Mouse (Mus musculus) kidney, adult 2 months (tissue): ENCODE measurements around the gene Cyp8b1. TPM values are rescaled to one million over a fixed set of nuclear protein-coding genes. Genes with fewer than 3 reads are reported as not detected.

Source experiments
- DNase-seq: peaks from one replicate; pipeline ENCODE4 v3.0.0; 2021
- H3K27ac ChIP-seq: fragments of 200-500 bp; 2 replicates; pipeline ENCODE4 v1.5.1; 2012; ENCODE audit warnings: low read depth, low read length, control low read depth, inconsistent platforms; ENCODE audit not compliant: insufficient read depth
- H3K27me3 ChIP-seq: fragments of 200-500 bp; replicated peaks from 2 replicates; pipeline ENCODE4 v1.6.1; 2012; ENCODE audit warnings: mild to moderate bottlenecking, moderate library complexity, low read length, inconsistent platforms; ENCODE audit not compliant: control insufficient read depth, insufficient read depth
- H3K36me3 ChIP-seq: fragments of 200-500 bp; 2 replicates; pipeline ENCODE4 v1.6.1; 2012; ENCODE audit warnings: mild to moderate bottlenecking, moderate library complexity, low read length, inconsistent platforms; ENCODE audit not compliant: control insufficient read depth, insufficient read depth
- H3K4me1 ChIP-seq: fragments of 200-500 bp; 2 replicates; pipeline ENCODE4 v1.6.1; 2011; ENCODE audit warnings: low read length; ENCODE audit not compliant: control insufficient read depth, insufficient read depth
- H3K4me3 ChIP-seq: fragments of 200-500 bp; 2 replicates; pipeline ENCODE4 v1.5.1; 2011; ENCODE audit warnings: mild to moderate bottlenecking, low read depth, low read length, control low read depth; ENCODE audit not compliant: insufficient read depth
- CTCF ChIP-seq: fragments of 200-500 bp; conservative IDR thresholded peaks from 2 replicates; pipeline ENCODE4 v1.5.1; 2011; ENCODE audit warnings: low read depth, mild to moderate bottlenecking, control low read depth, low read length, moderate library complexity, mixed read lengths; ENCODE audit not compliant: insufficient read depth, insufficient read length
- POLR2A ChIP-seq: fragments of 200-500 bp; IDR thresholded peaks from one replicate; pipeline ENCODE4 v1.6.1; 2011; ENCODE audit warnings: low read depth, low read length, control low read depth
- WGBS: fragments of 180-500 bp; shearing (Covaris S2); methylation state at CpG from one replicate; pipeline ENCODE4 v1.1.7; 2018; 5-methylcytosine and 5-hydroxymethylcytosine counted together
- polyA plus RNA-seq: library from polyadenylated mRNA; depleted of rRNA; stranded (reverse); fragments of >200 nt; gene quantifications from 2 replicates; pipeline ENCODE4 v1.2.3, GENCODE M21; 2012; rRNA removed

The Cyp8b1 gene
- polyA plus RNA-seq = 0.16 and 0.39 TPM in 2 replicates

DNA sequence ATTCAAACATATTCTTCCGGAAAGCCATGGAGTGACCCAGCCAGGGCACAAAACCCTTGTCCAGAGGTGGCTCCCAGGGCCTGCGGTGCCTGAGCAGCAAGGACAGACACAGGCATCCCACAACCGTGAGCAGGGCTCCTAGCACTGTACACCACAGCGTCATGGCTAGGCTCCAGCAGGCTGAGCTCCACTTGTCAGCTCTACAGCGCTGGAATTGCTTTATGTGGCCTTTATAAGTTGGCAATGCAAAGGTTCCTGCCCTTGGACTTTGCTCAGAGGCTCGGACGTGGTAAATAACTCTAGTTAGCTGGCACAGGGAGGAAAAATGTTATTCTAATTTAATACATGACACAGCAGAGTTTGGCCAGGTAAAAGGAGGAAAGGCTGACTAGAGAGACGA lies at the start of gene Cyp8b1:
Gene Cyp8b1, minus strand, starts transcription at position 204 of the 400 bp plus-strand sequence.
- Histone ChIP-seq H3K36me3 (no peaks in the 10 kb centered on the region), H3K27ac (no peak within 1 kb of the TSS)
- peak; percentile 27 for DNase-seq

DNA sequence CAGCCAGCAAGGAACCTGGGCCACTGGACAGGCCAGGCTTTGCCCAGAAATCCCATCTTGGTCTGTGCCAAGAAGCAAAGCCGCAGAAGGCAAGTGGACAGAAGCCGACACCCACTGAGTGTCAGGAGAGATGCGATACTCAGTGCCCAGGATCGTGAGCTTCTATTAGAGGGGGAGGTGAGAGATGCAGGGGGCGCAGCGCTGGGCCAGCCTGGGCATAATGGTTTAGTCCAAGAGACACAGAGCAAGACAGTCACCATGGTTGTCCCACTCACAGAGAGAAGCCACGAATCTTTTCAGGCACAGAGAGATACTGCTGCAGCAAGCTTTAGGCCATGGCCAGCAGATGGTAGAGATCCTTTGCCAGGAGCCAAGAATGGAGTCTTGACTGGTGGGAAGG lies 48.8 kb upstream of the Cyp8b1 start:
- Histone ChIP-seq H3K4me1 (no peaks in the 10 kb centered on the region), H3K36me3 (no peaks in the 10 kb centered on the region), H3K27me3 (no peaks in the 10 kb centered on the region), H3K27ac (no peak overlapping the region), H3K4me3 (no peak overlapping the region)
- TF ChIP-seq POLR2A (no peak), CTCF (no peak)
- no peak for DNase-seq
- 87% methylated on average over 7 of the region's 7 CpGs for WGBS

More for the DNA sequence above, at the start of gene Cyp8b1:
- TF ChIP-seq POLR2A (no peak), CTCF (no peak)
- no peaks in the 10 kb centered on the region for H3K27me3 ChIP-seq
- no peak within 1 kb of the TSS for H3K4me3 ChIP-seq
- H3K4me1 ChIP-seq = peaks cover 5% of the 10 kb centered on the region; the same call in 1 of the 2 replicates
- 45% methylated on average over 8 of the region's 8 CpGs for WGBS

DNA sequence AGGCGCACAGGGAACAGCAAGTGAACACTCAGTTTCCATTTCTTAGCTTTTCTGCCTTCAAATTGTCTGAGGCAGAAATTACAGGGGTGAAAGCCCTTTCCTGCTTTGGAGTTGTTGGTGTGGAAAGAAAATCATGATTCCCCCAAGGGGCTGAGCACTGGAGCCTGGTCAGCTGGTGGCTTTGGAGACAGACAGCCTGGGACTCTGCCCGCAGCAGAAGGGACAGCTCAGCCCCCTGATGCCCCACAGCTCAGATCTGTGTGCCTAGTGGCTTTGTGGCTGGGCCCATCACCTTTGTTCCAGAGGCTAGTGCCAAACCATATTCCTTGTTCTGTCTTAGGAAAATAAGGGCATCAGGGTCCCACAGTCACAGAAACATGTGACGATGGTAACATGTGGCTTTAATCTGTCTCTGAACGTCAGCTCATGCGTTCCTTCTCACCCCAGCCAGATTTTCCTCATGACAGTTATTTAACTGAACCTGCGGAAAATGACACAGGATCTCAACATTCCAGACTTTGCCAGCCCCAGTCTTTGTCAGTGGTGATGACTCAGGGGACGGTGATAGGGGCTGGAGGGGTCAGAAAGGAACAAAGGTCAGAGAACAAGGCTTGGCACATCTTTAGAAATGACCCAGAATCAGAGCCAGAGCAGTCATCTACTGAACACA lies 44.0 kb upstream of the Cyp8b1 start:
- 53% methylated on average over 7 of the region's 7 CpGs for WGBS
- H3K27me3 ChIP-seq = no peaks in the 10 kb centered on the region
- no peak overlapping the region for H3K27ac ChIP-seq
- TF ChIP-seq CTCF = no peak
- no peak for TF ChIP-seq POLR2A
- no peaks in the 10 kb centered on the region for H3K4me1 ChIP-seq
- no peaks in the 10 kb centered on the region for H3K36me3 ChIP-seq
- DNase-seq = no peak
- no peak overlapping the region for H3K4me3 ChIP-seq

DNA sequence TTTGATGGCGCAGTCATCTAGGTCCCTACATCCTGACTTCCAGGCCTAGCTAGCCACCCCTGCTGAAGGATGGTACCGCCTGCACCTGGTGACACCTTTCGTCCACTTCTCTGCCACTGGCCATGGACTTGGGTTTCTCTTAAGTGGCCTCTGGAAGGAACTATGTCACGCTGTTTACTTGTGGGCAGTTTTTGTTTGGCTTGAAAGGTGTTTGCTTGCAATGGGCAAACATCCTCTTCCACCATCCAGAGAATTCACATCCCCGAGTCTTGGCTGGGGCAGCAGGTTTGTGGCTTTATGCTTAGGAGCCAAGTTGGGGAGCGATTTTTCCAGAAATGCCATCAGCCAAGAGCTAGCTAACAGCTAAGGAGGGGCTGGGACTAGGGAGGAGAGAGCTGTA lies 36.5 kb upstream of the Cyp8b1 start:
- H3K4me1 ChIP-seq = peaks cover 3% of the 10 kb centered on the region; the same call in 1 of the 2 replicates
- no peaks in the 10 kb centered on the region for H3K36me3 ChIP-seq
- 90% methylated on average over 6 of the region's 6 CpGs for WGBS
- no peak overlapping the region for H3K4me3 ChIP-seq
- H3K27ac ChIP-seq = no peak overlapping the region
- H3K27me3 ChIP-seq = no peaks in the 10 kb centered on the region
- DNase-seq = no peak
- TF ChIP-seq POLR2A = no peak
- TF ChIP-seq CTCF = no peak

DNA sequence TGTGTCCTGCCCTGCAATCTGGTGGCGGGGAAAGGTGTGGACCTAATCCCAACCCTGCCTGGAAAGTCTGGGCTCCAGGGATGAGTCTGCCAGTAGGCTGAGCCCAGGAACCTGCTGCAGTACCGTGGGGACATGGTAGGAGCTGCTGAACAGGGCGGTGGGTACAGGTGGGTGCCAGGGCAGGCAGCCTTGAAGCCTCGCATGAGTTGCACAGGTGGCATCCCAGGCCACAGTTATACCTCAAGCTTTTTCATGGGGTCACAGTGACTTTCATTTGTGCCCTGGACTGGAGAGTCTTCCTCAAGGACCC lies 35.0 kb upstream of the Cyp8b1 start:
- Histone ChIP-seq H3K4me3 (0 out of 2 replicates have a peak overlapping the region, but pooled peaks have one; percentile 9), H3K36me3 (no peaks in the 10 kb centered on the region), H3K27ac (no peak overlapping the region), H3K27me3 (no peaks in the 10 kb centered on the region), H3K4me1 (peaks cover 3% of the 10 kb centered on the region; the same call in 1 of the 2 replicates)
- 40% methylated on average over 4 of the region's 4 CpGs for whole genome bisulfite sequencing
- DNase-seq = no peak
- no peak for TF ChIP-seq CTCF
- TF ChIP-seq POLR2A = no peak

DNA sequence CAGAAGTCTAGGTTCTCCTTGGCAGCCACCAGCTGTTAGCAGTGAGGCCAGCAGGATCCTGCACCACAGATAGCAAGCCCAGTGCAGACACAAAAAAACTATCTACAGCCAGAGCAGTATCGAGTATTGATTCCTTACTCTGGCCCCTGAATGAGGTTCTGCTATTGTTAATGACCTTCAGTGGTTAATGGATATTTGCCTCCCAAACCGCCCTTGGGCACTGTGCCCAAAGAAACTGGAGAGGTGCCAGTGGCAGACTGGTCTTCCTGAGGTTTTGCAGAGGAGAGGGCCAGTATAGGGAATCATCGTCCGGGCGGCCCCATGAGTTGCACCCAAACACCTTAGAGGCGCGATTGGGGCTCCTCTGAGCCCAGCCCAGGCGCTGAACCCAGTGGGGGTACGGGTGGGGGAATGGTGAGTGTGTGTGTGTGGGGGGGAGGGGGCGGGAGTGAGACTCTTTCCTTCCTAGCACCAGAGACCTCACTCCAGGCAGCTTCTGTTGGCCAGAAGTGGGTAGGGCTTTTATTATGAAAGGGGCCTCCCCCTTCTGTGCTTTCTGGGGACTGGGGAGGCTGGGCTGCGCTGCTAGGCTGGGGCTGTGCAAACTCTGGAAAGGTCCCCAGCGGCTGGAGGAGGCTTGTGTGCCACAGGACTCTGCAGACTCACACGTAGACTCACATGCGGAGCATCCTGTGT lies 34.5 kb upstream of the Cyp8b1 start, which contains the start of gene Fam198a:
Gene Fam198a, plus strand, starts transcription at position 571 of the 696 bp plus-strand sequence.
- H3K36me3 ChIP-seq = no peaks in the 10 kb centered on the region
- DNase-seq = peak; percentile 90
- whole genome bisulfite sequencing = 5% methylated on average over 14 of the region's 14 CpGs
- TF ChIP-seq CTCF (no peak), POLR2A (no peak)
- H3K4me3 ChIP-seq = 0 out of 2 replicates have a peak within 1 kb of the TSS, but pooled peaks have one; percentile 9
- no peaks in the 10 kb centered on the region for H3K27me3 ChIP-seq
- peaks cover 3% of the 10 kb centered on the region; the same call in 1 of the 2 replicates for H3K4me1 ChIP-seq
- no peak within 1 kb of the TSS for H3K27ac ChIP-seq

DNA sequence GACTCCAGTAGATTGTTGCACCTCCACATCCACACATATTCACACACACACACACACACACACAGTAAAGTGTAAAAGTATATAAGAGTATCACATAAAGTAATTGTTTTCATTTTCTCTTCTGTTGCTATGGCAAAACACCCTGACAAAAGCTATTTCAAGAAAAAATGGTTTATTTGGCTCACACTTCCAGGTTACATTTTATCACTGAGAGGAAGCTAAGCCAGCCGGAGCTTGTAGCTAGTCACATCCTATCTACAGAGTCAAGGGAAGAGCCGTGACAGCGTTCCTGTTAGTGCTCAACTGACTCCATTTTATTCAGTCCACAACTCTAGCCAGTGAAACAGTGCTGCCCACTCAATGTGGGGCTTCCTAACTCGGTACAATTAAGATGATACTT lies 32.3 kb upstream of the Cyp8b1 start:
- Histone ChIP-seq H3K4me1 (peaks cover 3% of the 10 kb centered on the region; the same call in 1 of the 2 replicates), H3K27me3 (no peaks in the 10 kb centered on the region)
- 67% methylated on average over 4 of the region's 4 CpGs for WGBS

More for the DNA sequence above, 32.3 kb upstream of the Cyp8b1 start:
- Histone ChIP-seq H3K36me3 (no peaks in the 10 kb centered on the region), H3K27ac (no peak overlapping the region), H3K4me3 (no peak overlapping the region)
- TF ChIP-seq CTCF (no peak), POLR2A (no peak)
- no peak for DNase-seq
